Mouse (Mus musculus) layer of hippocampus, postnatal 14 days (tissue): ENCODE results near the gene Irgq. TPM values are rescaled to one million over a fixed set of nuclear protein-coding genes. Genes with fewer than 3 reads are reported as not detected.

Experiments used
- DNase-seq, 2 experiments: peaks; one replicate each; pipeline ENCODE4 v3.0.0; 2021 to 2022; ENCODE audit warnings: low spot score in 2 of 2, mixed read lengths in 1 of 2
- total RNA-seq, 2 experiments: library from RNA; stranded (reverse); gene quantifications; 2 replicates each; pipeline ENCODE4 v1.2.3; 2021

Gene Irgq
- total RNA-seq, 2 experiments from 2014 or later = 87.5 to 89.7 TPM

DNA sequence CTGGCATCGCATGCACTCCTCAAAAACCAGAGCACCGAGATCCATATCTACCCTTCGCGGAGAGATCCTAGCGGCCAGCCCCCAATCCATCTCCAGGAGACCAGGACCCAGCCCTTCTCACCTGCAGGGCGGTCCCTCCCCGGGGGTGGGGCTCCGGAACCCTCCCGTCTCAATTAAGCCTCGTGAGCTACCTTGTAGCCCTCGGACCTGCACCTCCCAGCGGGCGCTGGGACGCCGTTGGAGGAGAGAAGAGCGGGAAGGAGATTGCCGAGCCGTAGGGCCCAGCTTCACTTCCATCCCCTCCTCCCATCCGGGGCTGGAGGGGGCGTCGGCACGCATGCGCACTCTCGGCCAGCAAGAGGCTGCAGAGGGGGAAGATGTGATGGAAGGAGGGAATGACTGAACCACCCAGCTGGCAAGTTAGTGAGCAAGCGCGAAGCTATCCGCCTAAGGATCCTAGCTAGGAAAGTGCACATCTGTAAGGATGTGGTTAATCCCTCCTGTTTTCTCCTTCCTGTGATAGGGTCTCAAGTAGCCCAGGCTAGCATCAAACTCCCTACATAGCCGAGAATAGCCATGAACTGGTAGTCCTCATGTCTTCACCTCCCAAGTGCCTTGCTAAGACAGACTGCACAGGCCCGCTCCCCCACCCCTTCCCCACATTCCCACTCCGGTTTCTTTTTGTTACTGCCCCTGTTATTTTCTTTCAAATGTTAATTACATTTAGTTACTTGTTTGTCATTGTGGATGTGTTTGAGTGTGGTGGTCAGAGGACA is 57.0 kb downstream of the Irgq start, which contains the start of the genes Ethe1 and Zfp575:
TSS of gene Ethe1 (plus strand) at position 214 of the 776 bp plus-strand sequence.
TSS of gene Zfp575 (minus strand) at position 312 of the 776 bp plus-strand sequence.
- DNase-seq = peak; percentile 79 to 83

Other genes with a start within 250 kb of the Irgq start
- 10 to 100 TPM; 20.5 to 21.1 TPM for gene Zfp61, start 229.5 kb upstream of the Irgq start, total RNA-seq
- 10 to 100 TPM; 13.3 to 13.9 TPM for gene Zfp94, start 214.0 kb upstream of the Irgq start, total RNA-seq
- gene Tescl, start 196.8 kb upstream of the Irgq start, total RNA-seq = not detected
- gene Lypd5, start 181.5 kb upstream of the Irgq start, total RNA-seq = not detected
- under 1 TPM; 0.41 to 0.81 TPM for gene Kcnn4, start 160.4 kb upstream of the Irgq start, total RNA-seq
- gene Smg9, start 131.1 kb upstream of the Irgq start, total RNA-seq = 10 to 100 TPM; 29.1 to 33.8 TPM
- not detected for gene Irgc1, start 78.4 kb upstream of the Irgq start, total RNA-seq
- gene Plaur, start 68.2 kb upstream of the Irgq start, total RNA-seq = 1 to 10 TPM in 1 of 2 experiments, under 1 TPM in 1; 0.76 to 1.0 TPM
- gene Cadm4, start 48.7 kb upstream of the Irgq start, total RNA-seq = 100 to 1,000 TPM; 220 to 227 TPM
- gene Zfp428, start 23.7 kb upstream of the Irgq start, total RNA-seq = 10 to 100 TPM; 38.1 to 43.3 TPM
- gene AC161166.1, start 18.2 kb upstream of the Irgq start, total RNA-seq = not detected
- not detected for gene Pinlyp, start 15.4 kb downstream of the Irgq start, total RNA-seq
- gene Xrcc1, start 15.6 kb downstream of the Irgq start, total RNA-seq = 10 to 100 TPM; 41.0 to 46.8 TPM
- 1 to 10 TPM; 8.2 to 8.6 TPM for gene Ethe1, start 56.9 kb downstream of the Irgq start, total RNA-seq
- gene Zfp575, start 57.0 kb downstream of the Irgq start, total RNA-seq = 1 to 10 TPM; 5.8 to 6.3 TPM
- under 1 TPM; 0.28 to 0.60 TPM for gene Phldb3, start 80.1 kb downstream of the Irgq start, total RNA-seq
- 1 to 10 TPM; 1.2 to 1.3 TPM for gene Lypd3, start 105.9 kb downstream of the Irgq start, total RNA-seq
- gene Tex101, start 146.0 kb downstream of the Irgq start, total RNA-seq = not detected
- not detected for gene BC049730, start 178.6 kb downstream of the Irgq start, total RNA-seq
- gene Gm4763, start 196.2 kb downstream of the Irgq start, total RNA-seq = not detected
- not detected for gene Cd177, start 229.6 kb downstream of the Irgq start, total RNA-seq
- not detected for gene Ceacam10, start 246.5 kb downstream of the Irgq start, total RNA-seq